Mouse (Mus musculus) gastrocnemius, postnatal 10 days (tissue): Measurements from ENCODE around the gene Galnt16. TPM values are rescaled to one million over a fixed set of nuclear protein-coding genes. Genes with fewer than 3 reads are reported as not detected.

Experiments used
- DNase-seq: peaks from one replicate; pipeline ENCODE4 v3.0.0; 2021; ENCODE audit warnings: mixed read lengths
- total RNA-seq, 2 experiments: library from RNA; stranded (reverse); gene quantifications; 2 replicates each; pipeline ENCODE4 v1.2.3; 2021

Galnt16 gene
- total RNA-seq, 2 experiments from 2014 or later: 15.9 to 20.7 TPM

DNA sequence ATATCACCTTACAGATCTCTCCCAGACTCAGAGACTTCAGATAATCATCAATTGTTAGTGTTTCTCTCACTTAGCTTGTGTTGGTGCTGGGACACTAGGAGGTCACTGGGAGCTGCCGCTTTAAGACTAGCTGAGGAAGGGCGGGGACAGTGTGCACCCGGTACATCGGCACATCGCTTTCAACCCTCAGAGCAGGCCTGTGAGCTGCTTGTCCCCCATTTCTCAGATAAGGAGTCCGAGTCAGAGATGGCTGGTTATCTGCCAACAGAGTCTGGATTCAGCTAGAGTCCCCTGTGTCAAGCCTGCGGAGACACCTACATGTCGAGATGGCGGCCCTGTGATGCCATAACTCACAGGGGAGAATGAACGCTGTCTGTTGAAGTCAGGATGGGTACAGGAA, 13.5 kb downstream of the Galnt16 start:
- DNase-seq: no peak

DNA sequence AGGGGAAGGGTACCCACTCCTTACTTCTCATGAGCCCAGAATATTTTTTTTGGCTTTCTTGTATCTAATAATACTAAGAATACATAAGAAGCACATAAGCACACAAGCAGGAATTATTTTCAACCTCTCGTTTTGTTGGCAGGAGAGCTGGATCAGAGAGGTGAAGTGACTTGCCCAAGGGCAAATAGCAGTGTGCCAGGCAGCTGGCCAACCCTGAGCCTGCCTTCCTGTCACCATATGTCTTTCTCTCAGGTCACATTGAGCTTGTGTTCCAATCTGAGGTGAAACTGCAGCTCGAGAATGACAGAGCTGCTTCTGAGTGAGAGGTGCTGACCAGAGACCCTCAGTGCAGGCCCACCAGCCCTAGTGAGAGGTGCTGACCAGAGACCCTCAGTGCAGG, 15.8 kb downstream of the Galnt16 start:
- no peak for DNase-seq

DNA sequence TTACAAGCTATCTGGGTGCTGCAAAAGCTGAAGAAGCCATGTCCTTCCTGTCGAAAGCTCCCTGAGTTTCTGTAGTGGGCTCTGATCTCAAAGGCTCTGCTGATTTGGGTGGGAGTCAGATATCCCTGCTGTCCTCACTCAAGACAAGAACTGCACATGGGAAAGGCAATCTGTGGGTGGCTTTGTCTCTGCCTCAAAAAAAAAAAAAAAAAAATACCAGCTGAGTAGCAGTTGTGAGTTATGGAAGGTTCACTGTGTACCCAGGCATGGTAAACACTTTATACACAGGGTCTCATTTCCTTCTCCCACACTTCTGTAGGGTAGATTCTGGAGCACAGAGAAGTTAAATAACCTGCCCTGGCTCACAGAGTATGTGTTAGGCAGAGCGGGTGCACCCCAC, 19.2 kb downstream of the Galnt16 start:
- DNase-seq: no peak

DNA sequence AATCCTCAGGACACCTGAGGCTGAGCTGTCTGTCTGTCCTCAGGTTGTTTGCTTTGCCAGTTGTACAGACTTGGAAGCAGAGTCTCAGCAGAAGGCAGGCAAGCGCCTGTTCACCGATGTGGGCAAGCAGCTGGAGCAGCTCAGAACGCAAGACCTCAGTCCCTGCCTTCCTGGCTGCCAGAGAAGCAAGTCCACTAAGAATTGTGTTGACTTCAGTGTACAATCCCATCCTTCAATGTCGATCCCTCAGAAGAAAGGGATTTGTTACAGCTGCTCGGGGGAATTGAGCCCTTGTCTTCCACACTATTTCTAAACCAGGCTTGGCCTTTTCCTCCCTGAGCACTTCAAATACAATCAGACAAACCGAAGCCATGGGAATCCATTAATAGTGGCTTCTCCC, 20.2 kb downstream of the Galnt16 start:
- DNase-seq: no peak

DNA sequence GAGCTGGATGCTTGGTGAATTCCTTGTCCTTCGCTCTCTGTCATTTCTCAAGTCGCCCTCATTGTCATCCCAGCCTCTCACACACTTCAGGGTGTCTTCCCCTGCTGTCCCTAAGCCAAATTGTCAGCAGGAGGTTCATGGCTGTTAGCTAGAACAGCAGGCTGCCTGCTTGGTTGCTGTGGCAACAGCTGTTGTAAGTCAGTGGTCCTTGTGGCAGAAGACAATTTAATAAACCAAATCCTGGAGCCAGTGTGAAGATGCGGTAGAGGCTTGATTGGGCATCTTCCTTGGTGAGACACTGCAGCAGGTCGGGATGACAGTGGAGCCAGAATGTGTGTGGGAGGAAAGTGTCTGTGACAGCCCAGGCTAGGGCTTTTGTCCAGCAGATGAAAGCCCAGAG, 27.2 kb downstream of the Galnt16 start:
- DNase-seq: no peak

DNA sequence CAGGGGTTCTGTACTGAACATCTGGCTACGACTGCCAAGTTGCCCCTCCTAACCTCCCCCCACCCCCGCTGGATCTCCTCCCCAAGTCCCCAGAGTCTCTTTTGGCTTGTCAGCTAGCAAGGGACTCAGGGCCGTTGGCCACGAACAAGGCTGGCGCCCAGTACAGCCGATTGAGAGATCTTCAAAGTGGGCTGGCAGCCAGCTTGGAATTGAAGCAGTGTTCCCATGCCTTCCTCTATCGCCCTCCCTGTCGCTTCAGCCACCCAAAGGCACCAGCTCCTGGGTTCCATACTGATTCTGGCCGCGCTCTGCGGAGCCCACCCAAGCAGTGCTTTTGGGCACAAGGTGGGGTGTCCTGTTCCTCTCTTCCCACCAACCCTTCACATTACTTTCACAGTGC, 31.6 kb downstream of the Galnt16 start:
- DNase-seq: peak; percentile 49

DNA sequence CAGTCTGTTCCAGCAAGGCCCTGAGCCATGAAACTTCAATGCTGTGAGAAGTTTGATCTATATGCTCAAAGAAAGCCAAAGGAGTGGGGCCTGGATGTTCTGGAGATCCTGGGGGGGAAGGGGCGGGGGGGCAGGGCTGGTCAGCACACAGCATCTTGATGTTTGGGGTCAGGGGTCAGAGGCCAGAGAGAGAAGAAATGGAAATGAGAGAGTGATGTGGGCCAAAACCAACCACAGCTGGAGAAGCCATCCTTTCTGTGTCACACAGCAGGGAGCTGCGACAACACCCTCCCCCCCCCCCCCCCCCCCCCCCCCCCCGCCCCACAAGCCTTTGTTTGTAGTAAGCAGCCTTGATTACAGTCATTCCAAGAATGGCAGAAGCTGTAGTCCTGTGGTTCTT, 35.1 kb downstream of the Galnt16 start:
- no peak for DNase-seq

DNA sequence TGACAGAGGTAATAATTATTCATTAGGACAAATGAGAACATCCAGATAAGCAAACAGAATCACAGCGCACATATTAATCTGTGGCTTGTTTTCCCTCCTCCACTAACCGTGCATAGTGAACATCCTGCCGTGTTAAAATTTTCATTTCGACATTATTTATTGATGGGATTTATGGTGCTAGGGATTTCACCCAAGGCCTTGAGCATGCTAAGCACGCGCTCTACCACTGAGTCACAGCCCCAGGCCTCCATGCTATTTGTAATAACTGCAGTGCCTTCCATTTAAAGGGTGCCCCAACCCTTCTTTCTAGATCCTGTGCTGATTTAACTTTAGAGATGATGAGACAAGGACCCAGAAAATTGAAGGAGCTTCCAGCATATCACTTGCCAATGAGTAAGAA, 36.2 kb downstream of the Galnt16 start:
- DNase-seq: no peak

DNA sequence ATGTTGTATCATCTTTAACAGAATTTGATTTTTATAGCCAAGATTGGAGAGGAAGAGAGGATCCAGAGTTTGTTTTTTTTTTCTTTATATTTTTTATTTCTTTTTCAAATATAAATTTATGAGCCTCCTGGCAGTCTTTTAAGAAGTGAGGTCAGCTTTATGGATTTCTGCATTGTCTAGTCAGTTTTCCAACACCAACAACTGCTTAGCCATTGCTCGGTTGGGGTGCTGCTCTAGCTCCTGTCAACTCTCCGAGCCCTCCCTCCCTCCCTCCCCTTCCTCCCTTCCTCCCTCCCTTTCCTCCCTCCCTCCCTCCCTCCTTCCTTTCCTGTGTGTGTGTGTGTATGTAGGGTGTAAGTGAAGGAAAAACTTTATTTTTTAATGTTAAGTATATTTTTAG, 43.8 kb downstream of the Galnt16 start:
- DNase-seq: no peak

DNA sequence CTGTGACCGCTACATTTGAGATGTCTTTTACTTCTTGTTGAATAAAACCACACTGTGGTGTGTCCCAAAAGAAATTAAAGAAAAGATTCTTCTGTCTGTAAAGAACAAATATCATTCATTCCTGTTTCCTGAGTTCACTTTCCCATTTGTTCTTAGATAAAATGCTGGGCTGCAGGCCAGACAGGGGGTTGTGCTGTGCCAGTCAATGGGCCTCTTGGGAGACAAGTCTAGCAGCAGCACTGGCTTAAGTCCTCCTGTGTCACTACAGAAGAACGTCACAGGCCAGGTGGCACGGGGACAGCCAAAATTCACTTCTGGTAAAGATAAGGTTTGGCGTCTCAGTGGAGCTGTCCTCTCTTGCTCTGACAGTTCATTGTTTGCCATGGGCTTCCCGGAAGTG, 44.7 kb downstream of the Galnt16 start:
- DNase-seq: no peak

DNA sequence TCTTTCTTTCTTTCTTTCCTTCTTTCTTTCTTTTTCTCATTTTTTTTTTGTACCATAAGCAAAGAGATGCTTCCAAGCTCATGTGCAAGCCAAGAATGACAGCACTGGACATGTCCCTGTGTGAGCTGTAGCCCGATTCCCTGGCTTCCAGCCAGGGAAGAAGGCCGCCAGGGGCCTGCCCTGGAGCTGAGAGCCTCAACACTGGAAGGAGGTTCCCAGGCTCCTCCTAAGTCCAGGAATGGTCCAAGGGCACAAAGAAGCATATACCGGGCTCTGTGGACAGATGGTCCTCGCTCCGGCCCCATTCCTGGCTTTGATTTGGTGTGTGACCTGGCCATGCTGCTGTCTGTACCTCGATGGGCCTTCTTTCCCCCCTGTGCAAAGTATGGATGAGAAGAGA, 46.9 kb downstream of the Galnt16 start:
- DNase-seq: peak; percentile 45

DNA sequence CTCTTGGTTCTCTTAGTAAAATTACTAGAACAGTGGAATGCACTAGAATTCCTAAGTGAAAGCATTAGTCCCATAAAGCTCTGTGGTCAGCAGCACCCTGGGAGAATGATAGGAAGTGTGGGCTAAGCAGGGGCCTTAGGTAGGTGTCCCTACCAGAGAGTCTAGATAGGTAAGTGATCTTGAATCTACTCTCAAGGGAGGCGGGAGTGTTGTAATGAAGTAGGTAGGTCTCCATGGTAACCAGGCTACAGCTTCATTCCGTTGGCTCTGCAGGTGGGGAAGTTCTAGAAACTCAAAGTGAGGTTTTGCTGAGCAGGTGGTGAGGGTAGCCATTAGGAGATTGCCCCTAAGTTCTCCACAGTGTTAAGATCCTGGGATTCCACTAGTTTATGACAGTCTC, 47.7 kb downstream of the Galnt16 start:
- no peak for DNase-seq

DNA sequence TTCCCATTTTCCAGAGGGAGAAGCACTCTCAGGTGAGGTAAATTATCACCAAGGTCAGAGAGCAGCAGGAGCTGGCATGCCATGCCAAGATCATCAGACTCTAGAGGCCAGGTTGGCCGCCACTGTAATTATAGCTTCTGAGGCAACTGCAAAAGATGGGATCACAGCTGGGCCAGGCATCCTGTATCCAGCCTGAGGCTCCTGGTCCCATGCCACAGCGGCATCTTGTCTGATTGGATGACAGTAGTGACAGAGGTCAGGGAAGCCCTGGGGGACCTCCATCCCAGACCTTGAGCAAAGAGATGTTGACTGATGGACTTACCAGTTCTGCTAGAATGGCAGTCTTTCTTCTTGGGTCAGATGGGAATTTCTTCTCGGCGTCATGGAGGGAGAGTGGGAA, 48.4 kb downstream of the Galnt16 start:
- DNase-seq: no peak

DNA sequence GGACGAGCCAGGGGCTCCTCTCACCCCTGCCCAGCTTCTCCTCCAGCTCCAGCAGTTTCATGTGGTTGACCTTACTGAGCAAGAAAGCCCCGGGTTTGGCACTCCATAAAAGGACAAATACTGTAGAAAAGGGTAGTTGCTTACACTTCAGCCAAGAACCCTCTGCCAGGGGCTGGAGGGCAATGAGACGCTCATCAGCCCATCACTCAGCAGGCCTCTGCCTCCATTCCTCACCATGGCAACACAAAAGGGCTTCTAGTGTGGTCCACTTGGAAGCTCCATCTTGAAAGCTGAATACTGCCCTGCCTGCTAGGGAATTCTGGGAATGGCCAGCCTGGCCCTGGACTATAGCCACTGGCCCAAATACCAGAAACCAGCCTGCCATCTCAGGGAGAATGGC, 49.3 kb downstream of the Galnt16 start:
- DNase-seq: no peak

DNA sequence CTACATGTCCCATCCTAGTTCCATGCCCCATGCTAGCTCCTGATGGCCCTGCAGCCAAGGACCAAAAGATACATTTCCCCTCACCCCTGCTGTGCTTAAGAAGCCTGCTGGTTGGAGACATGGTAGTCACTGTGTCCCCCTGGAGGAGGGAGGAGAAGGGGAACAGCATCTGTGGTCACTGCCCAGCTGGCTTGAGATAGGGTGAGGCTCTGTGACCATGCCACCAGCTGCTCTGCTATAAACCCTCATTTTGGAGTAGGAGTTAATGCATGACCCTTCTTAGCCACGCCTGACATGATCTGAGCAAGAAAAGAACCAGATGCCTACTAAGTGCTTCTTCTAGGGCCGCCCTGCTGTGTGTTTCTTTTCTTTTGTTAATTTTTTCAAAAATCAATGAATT, 51.5 kb downstream of the Galnt16 start:
- no peak for DNase-seq

DNA sequence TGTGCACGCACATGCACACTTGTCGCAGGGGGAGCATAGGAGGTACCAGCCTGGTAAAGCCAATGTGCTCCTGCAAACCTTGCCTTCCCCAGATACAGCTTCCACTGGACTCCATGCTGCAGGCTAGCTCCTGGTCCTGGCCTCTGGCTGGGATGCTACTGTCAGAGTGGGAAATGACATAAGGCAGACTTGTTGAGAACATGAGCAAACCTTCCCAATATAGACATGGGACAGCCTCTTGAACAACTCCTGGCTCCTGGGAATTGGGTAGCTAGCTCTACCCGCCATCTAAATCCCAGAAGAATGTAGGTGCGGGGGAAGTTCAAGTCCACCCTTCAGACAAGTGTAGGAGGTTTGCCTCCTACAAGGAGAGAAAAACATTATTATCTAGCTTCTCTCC, 56.2 kb downstream of the Galnt16 start:
- DNase-seq: no peak

DNA sequence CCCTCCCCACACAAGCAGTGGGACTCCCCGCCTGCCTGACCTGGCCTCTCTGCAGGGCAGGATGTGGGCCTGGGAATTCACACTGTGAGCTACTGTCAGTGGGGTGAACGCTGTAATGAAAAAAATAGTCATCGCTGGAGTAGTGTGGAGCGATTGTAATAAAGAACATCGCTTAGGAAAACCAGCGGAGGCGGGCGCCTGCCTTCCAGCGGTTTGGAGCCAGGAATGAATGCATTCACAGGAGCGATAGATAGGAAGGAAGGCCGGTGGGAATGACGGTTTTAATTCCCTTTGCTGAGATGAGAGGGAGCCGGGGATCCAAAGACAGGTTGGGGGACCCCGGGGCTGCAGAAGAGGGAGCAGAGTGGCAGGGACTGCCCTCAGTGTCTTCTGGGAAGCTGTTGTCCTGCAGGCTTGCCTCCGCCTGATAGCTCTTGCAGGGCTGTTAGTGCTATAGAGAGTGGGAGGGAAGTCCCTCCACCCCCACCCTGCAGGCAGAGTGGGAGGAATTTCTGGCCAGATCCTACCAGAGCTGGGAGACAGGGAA, 56.8 kb downstream of the Galnt16 start:
- DNase-seq: no peak

DNA sequence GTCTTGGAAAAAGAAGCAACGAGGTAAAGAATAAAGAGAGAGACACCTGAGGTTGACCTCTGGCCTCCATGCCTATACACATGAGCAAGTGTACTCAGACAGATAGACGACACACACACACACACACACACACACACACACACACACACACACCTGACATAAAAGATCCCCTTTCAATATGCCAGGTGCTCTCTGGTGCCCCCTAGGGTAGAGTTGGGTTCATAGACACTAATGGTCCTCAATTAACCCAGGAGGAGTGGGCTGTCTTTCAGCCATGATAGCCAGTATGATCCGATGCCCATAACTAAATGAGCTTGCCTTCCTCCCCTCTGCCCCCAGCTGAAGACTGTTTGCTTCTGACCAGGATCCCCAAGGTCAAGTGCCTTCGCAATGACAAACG, 59.0 kb downstream of the Galnt16 start:
- DNase-seq: peak; percentile 54

DNA sequence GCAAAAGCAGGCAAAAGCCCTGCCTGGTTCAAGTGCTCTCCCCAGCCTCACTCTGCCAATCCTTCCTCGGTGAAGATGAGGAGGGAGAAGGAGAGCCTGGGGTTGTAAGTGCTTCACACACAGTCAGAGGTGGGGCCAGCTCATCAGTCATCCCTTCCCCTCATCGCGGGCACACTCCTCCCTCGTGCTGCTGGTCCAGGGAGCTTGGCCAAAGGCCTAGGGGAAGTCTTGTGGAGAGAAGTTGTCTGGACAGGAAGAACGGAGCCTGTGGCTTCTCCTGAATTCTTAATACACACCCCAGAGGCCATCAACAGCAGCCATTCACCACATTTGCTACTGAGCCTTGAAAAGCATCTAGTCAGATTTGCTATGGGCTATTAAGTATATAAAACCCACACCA, 63.3 kb downstream of the Galnt16 start:
- no peak for DNase-seq

DNA sequence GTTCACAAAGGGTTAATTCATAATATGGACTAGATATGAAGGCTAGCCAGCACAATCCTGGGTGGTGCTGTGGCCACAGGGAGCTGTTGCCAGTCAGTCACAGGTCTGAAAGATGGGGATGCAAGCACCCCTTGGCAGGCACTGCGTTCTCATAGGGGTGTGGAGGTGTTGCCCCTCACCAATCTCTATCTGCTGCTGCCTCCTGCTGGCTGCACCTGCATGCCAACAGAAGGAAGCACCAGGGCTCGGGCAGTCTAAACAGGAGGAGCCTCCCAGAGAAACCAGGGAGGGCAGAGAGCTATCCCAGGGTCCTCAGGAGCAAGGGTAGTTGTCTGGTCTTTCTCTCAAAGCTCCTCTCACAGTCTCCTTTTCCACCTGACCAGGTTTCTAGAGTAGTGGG, 66.9 kb downstream of the Galnt16 start:
- DNase-seq: peak; percentile 38

DNA sequence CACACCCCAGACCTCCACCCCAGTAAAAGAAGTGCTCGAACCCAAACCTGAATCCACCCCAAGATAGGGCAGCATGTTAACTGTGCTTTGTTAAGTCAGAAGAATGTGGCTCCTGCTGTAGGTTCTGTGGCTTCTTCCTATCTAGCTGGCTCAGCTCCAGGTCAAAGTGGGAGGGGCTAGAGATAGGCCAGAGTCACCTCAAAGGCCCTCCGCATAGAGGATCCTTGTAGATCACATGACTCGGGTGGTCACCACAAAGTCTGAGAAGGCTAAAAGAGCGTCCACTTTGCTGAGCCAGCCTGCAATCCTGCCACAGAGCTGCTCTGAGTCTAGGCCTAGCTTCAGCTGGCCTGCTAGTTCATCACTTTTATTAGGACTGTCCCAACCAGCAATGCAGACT, 76.1 kb downstream of the Galnt16 start:
- DNase-seq: no peak

DNA sequence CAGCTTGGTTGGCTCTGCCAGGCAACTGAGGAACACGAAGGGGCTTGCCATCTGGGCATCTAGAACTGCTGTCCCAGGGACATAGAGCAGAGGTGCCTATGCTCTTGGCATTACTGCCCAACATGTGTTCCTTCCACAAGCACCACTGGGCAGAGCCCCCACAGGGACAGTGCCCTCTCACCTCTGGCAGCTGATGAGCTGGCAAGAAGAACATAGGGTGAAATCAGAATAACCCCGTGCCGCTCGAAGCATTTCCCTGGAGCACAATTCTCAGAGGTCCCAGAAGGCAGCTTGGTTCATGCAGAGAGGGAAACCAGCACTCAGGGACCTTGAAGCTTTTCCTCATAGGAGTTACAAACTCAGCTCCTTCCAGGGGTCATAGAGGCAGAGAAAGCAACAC, 76.7 kb downstream of the Galnt16 start:
- DNase-seq: no peak

DNA sequence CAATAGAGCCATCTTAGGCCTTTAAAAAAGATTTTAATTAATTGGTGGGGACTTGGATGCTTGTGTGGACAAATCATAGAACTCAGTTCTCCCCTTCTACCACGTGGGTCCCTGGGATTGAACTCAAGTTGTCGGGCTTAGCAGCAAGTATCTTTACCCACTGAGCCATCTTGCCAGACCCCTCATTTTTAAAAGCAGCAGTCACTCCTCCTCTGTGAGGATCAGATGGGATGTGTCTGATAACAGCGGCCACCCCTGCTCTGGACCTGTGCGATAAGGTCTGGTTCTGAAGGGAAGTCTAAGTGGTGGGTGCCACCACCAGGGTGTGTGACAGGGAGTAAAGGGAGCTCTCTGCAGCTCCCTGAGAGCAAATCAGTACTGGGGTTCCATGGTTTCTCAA, 77.5 kb downstream of the Galnt16 start:
- DNase-seq: no peak

DNA sequence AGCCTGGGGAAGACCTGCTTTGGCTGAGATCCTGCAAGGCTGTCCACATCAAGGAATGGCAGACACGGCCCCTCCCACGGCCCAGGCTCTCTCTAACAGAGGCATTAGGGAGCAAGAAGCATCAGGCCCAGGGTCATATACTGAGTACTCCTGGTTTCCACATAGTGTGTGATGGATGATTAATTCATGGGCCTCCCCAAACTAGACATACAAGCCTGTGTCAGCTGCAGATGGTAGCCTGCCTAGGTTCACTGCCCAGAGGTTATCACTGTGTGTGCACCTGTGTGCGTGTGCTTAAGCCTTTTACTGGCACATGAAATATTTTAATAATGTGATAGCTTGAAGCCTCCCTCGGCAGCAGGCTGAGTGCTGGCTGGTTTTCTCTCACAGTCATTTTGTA, 77.9 kb downstream of the Galnt16 start:
- no peak for DNase-seq

DNA sequence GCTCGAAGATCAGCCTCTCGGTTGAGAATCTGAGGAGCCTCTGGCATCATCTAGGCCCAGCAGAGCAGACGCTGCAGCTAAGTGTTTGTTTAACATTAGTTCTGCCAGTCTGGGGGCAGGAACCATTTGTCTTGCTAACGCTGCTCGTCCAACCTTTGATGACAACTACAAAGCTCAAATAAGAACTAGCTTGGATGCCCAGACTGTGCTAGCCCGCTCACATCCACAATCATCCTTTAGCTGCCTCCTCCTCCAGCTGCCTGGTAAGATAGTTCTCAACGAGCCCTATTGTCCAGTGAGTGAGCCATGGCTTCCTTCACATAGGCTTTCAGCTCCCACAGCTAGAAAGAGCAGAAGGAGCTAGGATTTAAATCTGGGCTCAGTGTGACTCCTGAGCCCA, 80.2 kb downstream of the Galnt16 start:
- no peak for DNase-seq
